Mouse (Mus musculus) testis, adult 2 months (tissue): Measurements from ENCODE around the gene Mtrf1.
A peak's percentile ranks its signal among the peaks of the same experiment; 100 is the strongest.

Experiments
- CTCF ChIP-seq: fragments of 200-500 bp; IDR thresholded peaks from 2 replicates; pipeline ENCODE4 v1.5.1; 2012; ENCODE audit warnings: low read depth, mild to moderate bottlenecking, inconsistent platforms, low read length, moderate library complexity; ENCODE audit not compliant: control insufficient read depth, insufficient read depth, insufficient replicate concordance
- POLR2A ChIP-seq: fragments of 200-500 bp; IDR thresholded peaks from 2 replicates; pipeline ENCODE4 v1.6.1; 2012; ENCODE audit warnings: low read depth, mild to moderate bottlenecking, inconsistent platforms, low read length, moderate library complexity; ENCODE audit not compliant: control insufficient read depth

- TF ChIP-seq CTCF: no peak
- peak; percentile 57 for TF ChIP-seq POLR2A
Observed at GRCm38 (mm10) chr14:79397321-79398122, at the start of gene Mtrf1.
